Mouse (Mus musculus): Measurements from ENCODE around the gene Dnajb14. TPM values are rescaled to one million over a fixed set of nuclear protein-coding genes. Genes with fewer than 3 reads are reported as not detected.
"Not testable (repeated sequence)": the region's sequence is repeated elsewhere in the genome, so short reads cannot be mapped to it uniquely, and the experiment has no call there.

The Dnajb14 gene
- polyA plus RNA-seq, 1 experiment from 2014 or later: 13.9 TPM

- H3K36me3 ChIP-seq (ENCODE audit: control insufficient read depth, insufficient read depth, low read length): no peaks in the 10 kb centered on the region
- 0 out of 2 replicates have a peak overlapping the region, but pooled peaks have one; percentile 5 for H3K4me3 ChIP-seq (ENCODE audit: low read length)
- ATAC-seq: peak; percentile 76
- 43% methylated on average over 6 of the region's 6 CpGs for WGBS
- no peaks in the 10 kb centered on the region for H3K4me1 ChIP-seq (ENCODE audit: control insufficient read depth, insufficient read depth, low read depth, low read length)
- no peak overlapping the region for H3K9ac ChIP-seq (ENCODE audit: low read depth, low read length)
- H3K27me3 ChIP-seq (replicated peaks; ENCODE audit: control insufficient read depth, insufficient read depth, low read length): no peaks in the 10 kb centered on the region
- no peaks in the 10 kb centered on the region for H3K9me3 ChIP-seq (ENCODE audit: control insufficient read depth, low read length)
- no peak overlapping the region for H3K27ac ChIP-seq (ENCODE audit: low read depth, low read length)
- H3K4me2 ChIP-seq (ENCODE audit: low read length): peak overlapping the region; percentile 21
Measured at GRCm38 (mm10) chr3:137938608-137939007, 71.1 kb downstream of the Dnajb14 start.

- H3K36me3 ChIP-seq (ENCODE audit: control insufficient read depth, insufficient read depth, low read length): no peaks in the 10 kb centered on the region
- H3K9ac ChIP-seq (ENCODE audit: low read depth, low read length): no peak overlapping the region
- H3K4me1 ChIP-seq (ENCODE audit: control insufficient read depth, insufficient read depth, low read depth, low read length): no peaks in the 10 kb centered on the region
- WGBS: 77% methylated on average over 4 of the region's 4 CpGs
- ATAC-seq: no peak
- no peak overlapping the region for H3K4me2 ChIP-seq (ENCODE audit: low read length)
- no peaks in the 10 kb centered on the region for H3K27me3 ChIP-seq (replicated peaks; ENCODE audit: control insufficient read depth, insufficient read depth, low read length)
- no peaks in the 10 kb centered on the region for H3K9me3 ChIP-seq (ENCODE audit: control insufficient read depth, low read length)
- H3K27ac ChIP-seq (ENCODE audit: low read depth, low read length): no peak overlapping the region
- H3K4me3 ChIP-seq (ENCODE audit: low read length): no peak overlapping the region
Measured at GRCm38 (mm10) chr3:137940757-137941156, 73.3 kb downstream of the Dnajb14 start.

- H3K9ac ChIP-seq (ENCODE audit: low read depth, low read length): no peak overlapping the region
- no peaks in the 10 kb centered on the region for H3K36me3 ChIP-seq (ENCODE audit: control insufficient read depth, insufficient read depth, low read length)
- H3K4me3 ChIP-seq (ENCODE audit: low read length): no peak overlapping the region
- no peaks in the 10 kb centered on the region for H3K9me3 ChIP-seq (ENCODE audit: control insufficient read depth, low read length)
- no peaks in the 10 kb centered on the region for H3K4me1 ChIP-seq (ENCODE audit: control insufficient read depth, insufficient read depth, low read depth, low read length)
- H3K27ac ChIP-seq (ENCODE audit: low read depth, low read length): no peak overlapping the region
- H3K27me3 ChIP-seq (replicated peaks; ENCODE audit: control insufficient read depth, insufficient read depth, low read length): no peaks in the 10 kb centered on the region
- H3K4me2 ChIP-seq (ENCODE audit: low read length): no peak overlapping the region
- ATAC-seq: no peak
Measured at GRCm38 (mm10) chr3:137941555-137941954, 74.1 kb downstream of the Dnajb14 start.

GRCm38 (mm10) chr3:137942098-137942622 is 74.7 kb downstream of the Dnajb14 start:
- H3K4me2 ChIP-seq (ENCODE audit: low read length): no peak overlapping the region
- WGBS: 88% methylated on average over 12 of the region's 12 CpGs
- no peaks in the 10 kb centered on the region for H3K4me1 ChIP-seq (ENCODE audit: control insufficient read depth, insufficient read depth, low read depth, low read length)
- H3K27ac ChIP-seq (ENCODE audit: low read depth, low read length): no peak overlapping the region
- no peak overlapping the region for H3K9ac ChIP-seq (ENCODE audit: low read depth, low read length)
- ATAC-seq: no peak
- H3K9me3 ChIP-seq (ENCODE audit: control insufficient read depth, low read length): no peaks in the 10 kb centered on the region
- H3K36me3 ChIP-seq (ENCODE audit: control insufficient read depth, insufficient read depth, low read length): no peaks in the 10 kb centered on the region
- H3K4me3 ChIP-seq (ENCODE audit: low read length): no peak overlapping the region
- no peaks in the 10 kb centered on the region for H3K27me3 ChIP-seq (replicated peaks; ENCODE audit: control insufficient read depth, insufficient read depth, low read length)

GRCm38 (mm10) chr3:137943737-137944154 is 76.3 kb downstream of the Dnajb14 start:
- Histone ChIP-seq H3K36me3 (ENCODE audit: control insufficient read depth, insufficient read depth, low read length) (no peaks in the 10 kb centered on the region), H3K4me3 (ENCODE audit: low read length) (no peak overlapping the region), H3K4me2 (ENCODE audit: low read length) (no peak overlapping the region), H3K9ac (ENCODE audit: low read depth, low read length) (no peak overlapping the region), H3K9me3 (ENCODE audit: control insufficient read depth, low read length) (no peaks in the 10 kb centered on the region), H3K27ac (ENCODE audit: low read depth, low read length) (no peak overlapping the region), H3K4me1 (ENCODE audit: control insufficient read depth, insufficient read depth, low read depth, low read length) (no peaks in the 10 kb centered on the region), H3K27me3 (replicated peaks; ENCODE audit: control insufficient read depth, insufficient read depth, low read length) (no peaks in the 10 kb centered on the region)
- ATAC-seq: no peak
- WGBS: 87% methylated on average over 6 of the region's 6 CpGs

GRCm38 (mm10) chr3:137946827-137947226 is 79.4 kb downstream of the Dnajb14 start:
- no peak overlapping the region for H3K9ac ChIP-seq (ENCODE audit: low read depth, low read length)
- WGBS: 97% methylated on average over 3 of the region's 3 CpGs
- no peak for ATAC-seq

GRCm38 (mm10) chr3:137947525-137947924 is 80.0 kb downstream of the Dnajb14 start:
- no peak overlapping the region for H3K9ac ChIP-seq (ENCODE audit: low read depth, low read length)
- no peak overlapping the region for H3K4me2 ChIP-seq (ENCODE audit: low read length)
- no peaks in the 10 kb centered on the region for H3K27me3 ChIP-seq (replicated peaks; ENCODE audit: control insufficient read depth, insufficient read depth, low read length)
- H3K4me1 ChIP-seq (ENCODE audit: control insufficient read depth, insufficient read depth, low read depth, low read length): peaks cover 3% of the 10 kb centered on the region
- no peak overlapping the region for H3K4me3 ChIP-seq (ENCODE audit: low read length)
- H3K9me3 ChIP-seq (ENCODE audit: control insufficient read depth, low read length): no peaks in the 10 kb centered on the region
- no peak for ATAC-seq
- H3K36me3 ChIP-seq (ENCODE audit: control insufficient read depth, insufficient read depth, low read length): no peaks in the 10 kb centered on the region
- no peak overlapping the region for H3K27ac ChIP-seq (ENCODE audit: low read depth, low read length)
- WGBS: 84% methylated on average over 4 of the region's 4 CpGs

More at GRCm38 (mm10) chr3:137946827-137947226, 79.4 kb downstream of the Dnajb14 start:
- Histone ChIP-seq H3K4me2 (ENCODE audit: low read length) (no peak overlapping the region), H3K9me3 (ENCODE audit: control insufficient read depth, low read length) (no peaks in the 10 kb centered on the region), H3K27ac (ENCODE audit: low read depth, low read length) (no peak overlapping the region), H3K36me3 (ENCODE audit: control insufficient read depth, insufficient read depth, low read length) (no peaks in the 10 kb centered on the region), H3K4me1 (ENCODE audit: control insufficient read depth, insufficient read depth, low read depth, low read length) (no peaks in the 10 kb centered on the region; the same call in 1 of the 2 replicates), H3K27me3 (replicated peaks; ENCODE audit: control insufficient read depth, insufficient read depth, low read length) (no peaks in the 10 kb centered on the region), H3K4me3 (ENCODE audit: low read length) (no peak overlapping the region)

GRCm38 (mm10) chr3:137950191-137950885 is 82.9 kb downstream of the Dnajb14 start:
- no peak overlapping the region for H3K27ac ChIP-seq (ENCODE audit: low read depth, low read length)
- H3K4me3 ChIP-seq (ENCODE audit: low read length): no peak overlapping the region
- peaks cover 3% of the 10 kb centered on the region for H3K4me1 ChIP-seq (ENCODE audit: control insufficient read depth, insufficient read depth, low read depth, low read length)
- no peak for ATAC-seq
- WGBS: 87% methylated on average over 10 of the region's 10 CpGs
- H3K4me2 ChIP-seq (ENCODE audit: low read length): no peak overlapping the region
- H3K27me3 ChIP-seq (replicated peaks; ENCODE audit: control insufficient read depth, insufficient read depth, low read length): no peaks in the 10 kb centered on the region
- no peak overlapping the region for H3K9ac ChIP-seq (ENCODE audit: low read depth, low read length)
- H3K9me3 ChIP-seq (ENCODE audit: control insufficient read depth, low read length): no peaks in the 10 kb centered on the region
- no peaks in the 10 kb centered on the region for H3K36me3 ChIP-seq (ENCODE audit: control insufficient read depth, insufficient read depth, low read length)

GRCm38 (mm10) chr3:137951302-137951701 is 83.8 kb downstream of the Dnajb14 start:
- 99% methylated on average over 3 of the region's 3 CpGs for WGBS
- not testable (repeated sequence) for H3K4me1 ChIP-seq (ENCODE audit: control insufficient read depth, insufficient read depth, low read depth, low read length); H3K36me3 ChIP-seq (ENCODE audit: control insufficient read depth, insufficient read depth, low read length); H3K9ac ChIP-seq (ENCODE audit: low read depth, low read length); H3K9me3 ChIP-seq (ENCODE audit: control insufficient read depth, low read length); H3K27me3 ChIP-seq (replicated peaks; ENCODE audit: control insufficient read depth, insufficient read depth, low read length); H3K27ac ChIP-seq (ENCODE audit: low read depth, low read length); ATAC-seq; H3K4me3 ChIP-seq (ENCODE audit: low read length); H3K4me2 ChIP-seq (ENCODE audit: low read length)
